Mouse (Mus musculus) induced T-regulatory cell, adult 2 months (primary cell): Measurements from ENCODE around the gene Kif23.

ENCODE experiments used
- DNase-seq: peaks from one replicate; pipeline ENCODE4 v3.0.0-alpha.2; 2012; ENCODE audit warnings: low read depth

Gene Kif23

DNA sequence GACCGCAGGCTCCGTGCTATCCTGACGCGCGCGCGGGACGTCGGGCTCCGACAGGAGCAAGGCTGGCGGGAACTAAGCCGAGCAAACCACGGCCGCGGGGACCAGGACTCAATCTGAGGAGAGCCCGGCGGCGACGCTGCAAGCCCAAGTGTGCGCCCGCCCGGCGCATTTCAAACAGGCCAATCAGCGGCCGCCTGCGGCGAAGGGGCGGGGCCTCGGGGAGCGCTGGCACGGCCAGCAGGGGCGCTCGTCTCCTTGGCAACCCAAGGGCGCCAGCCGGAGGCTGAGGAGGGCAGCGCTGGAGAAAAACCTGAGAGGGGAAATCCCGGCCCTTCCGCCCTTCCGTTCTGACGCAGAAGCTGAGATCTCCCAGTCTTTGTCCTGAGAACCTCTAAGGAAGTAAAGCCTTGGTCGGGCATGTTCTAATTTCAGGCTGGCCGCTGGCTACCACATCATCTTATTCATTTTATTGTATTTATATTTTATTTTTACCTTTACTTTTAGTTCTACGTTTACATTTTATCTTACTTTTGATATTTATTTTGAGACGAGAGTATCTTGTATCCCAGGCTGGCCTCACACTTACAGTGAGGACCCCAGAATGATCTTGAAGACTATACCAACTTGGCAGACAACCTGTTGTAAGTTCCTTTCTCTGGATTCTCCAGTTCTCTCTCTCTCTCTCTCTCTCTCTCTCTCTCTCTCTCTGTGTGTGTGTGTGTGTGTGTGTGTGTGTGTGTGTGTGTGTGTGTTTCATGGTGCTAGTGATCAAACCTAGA lies at the start of gene Kif23:
TSS of gene Kif23 (minus strand) at position 152 of the 779 bp plus-strand sequence.
- DNase-seq: peak; percentile 98

GRCm38 (mm10) chr9:61991158-61991557 lies 44.6 kb upstream of the Kif23 start:
- no peak for DNase-seq

GRCm38 (mm10) chr9:61990738-61991137 lies 44.2 kb upstream of the Kif23 start:
- no peak for DNase-seq

DNA sequence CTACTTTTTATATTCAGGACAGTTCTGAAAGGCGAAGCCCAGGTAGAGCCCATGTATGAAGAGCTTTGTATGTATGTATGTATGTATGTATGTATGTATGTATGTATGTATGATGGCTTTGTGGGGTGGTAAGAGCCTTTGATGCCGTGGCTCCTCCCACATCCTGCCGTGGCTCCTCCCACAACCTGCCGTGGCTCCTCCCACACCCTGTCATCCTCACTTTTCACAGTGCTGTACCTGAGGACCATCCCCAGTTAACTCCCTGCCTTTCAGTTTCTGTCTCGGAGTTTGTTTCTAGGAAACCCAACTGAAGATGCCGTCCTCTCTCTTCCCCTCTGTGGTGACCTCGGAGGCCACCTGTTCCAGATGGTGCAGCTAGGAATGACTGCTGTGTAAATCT lies 39.5 kb upstream of the Kif23 start:
- peak; percentile 80 for DNase-seq

DNA sequence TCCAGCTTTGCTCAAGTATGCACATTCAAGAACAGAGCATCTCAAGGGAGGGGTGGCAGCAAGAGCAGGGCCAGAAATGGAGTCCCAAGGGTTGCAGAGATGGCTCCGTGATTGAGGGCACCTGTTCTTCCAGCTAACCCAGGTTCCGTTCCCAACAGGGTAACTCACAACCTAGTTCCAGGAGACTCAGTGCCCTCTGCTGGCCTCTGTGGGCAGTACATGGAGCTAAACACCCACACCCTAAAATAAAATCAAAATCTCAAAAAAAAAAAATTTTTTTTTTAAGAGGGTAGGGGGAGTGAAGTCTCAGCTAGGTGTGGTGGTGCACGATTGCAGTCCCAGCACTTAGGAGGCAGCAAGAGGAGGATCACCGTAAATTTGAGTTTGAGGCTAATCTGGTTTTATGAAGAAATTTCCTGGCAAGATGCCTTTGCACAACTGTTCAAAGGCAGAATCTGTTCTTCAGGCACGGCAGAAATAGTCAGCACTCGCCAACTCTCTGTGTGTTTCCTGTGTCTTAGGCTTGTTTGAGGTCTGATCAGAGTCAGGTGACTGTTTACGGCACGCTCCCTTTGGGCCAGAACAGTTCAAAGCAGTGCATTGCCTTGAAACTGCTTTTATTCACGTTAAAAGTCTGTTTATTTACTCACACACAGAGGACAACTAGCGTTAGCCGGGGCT lies 38.7 kb upstream of the Kif23 start:
- peak; percentile 79 for DNase-seq

DNA sequence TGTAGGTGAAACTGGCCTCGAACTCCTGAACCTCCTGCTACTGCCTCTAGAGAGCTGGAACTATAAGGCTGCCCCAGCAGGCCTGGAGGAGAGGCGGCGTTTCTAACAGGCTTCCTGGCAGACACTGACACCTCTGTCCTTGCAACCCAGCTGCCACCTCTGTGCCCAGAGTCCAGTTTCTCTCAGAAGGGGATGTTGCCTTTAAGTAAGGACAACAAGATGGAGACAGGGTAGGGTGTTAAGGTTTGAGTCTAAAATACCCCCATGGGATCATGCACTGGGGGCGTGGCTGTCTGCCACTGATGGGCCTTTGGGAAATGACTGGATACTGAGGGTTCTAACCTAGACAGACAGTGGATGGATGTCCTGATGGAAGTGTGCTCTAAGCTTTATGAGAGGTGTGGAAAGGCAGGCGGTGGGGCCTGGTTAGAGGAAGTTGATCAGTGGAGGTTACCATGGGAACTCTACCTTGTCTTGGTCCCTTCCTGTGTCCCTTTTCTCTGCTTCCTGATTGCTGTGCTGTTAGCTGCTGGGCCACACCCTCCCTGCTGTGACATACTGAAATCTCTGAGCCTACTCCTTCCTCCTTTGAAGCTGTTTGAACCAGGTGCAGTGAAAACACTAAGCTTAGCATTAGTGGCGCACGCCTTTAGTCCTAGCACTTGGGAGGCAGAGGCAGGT lies 36.5 kb upstream of the Kif23 start:
- DNase-seq: peak; percentile 82

DNA sequence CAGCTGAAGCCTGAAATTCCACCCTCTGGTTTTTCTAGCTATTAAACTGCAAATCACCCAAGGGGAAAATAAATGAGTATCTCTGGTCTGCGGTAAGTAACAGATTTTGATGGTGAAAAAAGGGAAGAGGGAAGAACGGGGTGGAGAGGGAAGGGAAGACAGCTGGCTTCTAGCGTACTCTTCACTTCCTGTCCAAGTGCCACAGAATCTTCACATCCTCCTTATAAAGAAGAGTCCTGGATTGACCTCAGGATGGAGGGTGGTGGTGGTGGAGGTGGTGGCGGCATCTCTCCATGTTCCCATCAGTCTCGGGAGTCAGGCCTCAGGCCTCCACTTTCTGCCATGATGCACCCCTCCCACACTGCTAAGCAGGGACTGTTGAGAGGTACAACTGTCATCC lies 35.3 kb upstream of the Kif23 start:
- DNase-seq: no peak

- DNase-seq: peak; percentile 53
Measured at GRCm38 (mm10) chr9:61979983-61980382, 33.4 kb upstream of the Kif23 start.

- no peak for DNase-seq
Measured at GRCm38 (mm10) chr9:61977258-61977945, 30.8 kb upstream of the Kif23 start.

DNA sequence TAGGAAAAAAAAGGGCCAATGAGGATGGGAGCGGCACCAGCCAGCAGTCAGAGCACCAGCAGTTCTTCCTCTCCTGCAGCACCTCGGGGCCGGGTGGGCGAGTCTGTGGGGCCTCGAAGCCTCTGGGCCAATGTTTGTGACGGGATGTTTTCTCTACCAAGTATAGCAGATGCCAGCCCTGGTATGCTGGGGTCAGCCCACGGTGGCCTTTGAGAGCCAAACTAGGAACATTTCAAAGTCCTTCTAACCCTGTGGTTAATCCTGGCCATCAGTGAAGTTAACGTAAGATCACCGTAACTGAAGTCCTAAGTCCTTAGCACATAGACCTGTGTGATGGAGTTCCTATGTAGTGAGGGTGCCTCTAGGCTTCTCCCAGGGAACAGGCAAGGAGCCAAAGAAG lies 25.5 kb upstream of the Kif23 start:
- no peak for DNase-seq

DNA sequence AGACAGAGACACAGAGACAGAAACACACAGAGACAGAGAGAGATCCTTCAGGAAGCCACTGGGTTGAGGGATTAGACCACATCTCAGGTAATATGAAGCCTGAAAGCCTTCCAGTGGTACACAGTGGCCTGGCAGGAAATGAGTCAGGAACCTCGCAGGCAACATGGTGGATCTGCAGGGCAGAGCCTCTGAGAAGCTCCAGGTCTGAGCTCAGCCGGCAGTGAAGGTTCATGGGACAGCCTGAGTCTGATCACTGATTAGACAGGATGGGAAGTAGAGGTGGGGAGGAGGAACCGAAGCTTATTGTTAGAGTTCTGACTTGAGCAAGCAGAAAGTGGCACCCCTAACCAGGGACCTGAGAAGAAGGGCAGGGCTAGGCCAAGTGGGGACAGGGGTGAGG lies 24.5 kb upstream of the Kif23 start:
- DNase-seq: peak; percentile 25

- DNase-seq: no peak
Measured at GRCm38 (mm10) chr9:61967357-61967756, 20.8 kb upstream of the Kif23 start.

- DNase-seq: no peak
Measured at GRCm38 (mm10) chr9:61965987-61966386, 19.4 kb upstream of the Kif23 start.

DNA sequence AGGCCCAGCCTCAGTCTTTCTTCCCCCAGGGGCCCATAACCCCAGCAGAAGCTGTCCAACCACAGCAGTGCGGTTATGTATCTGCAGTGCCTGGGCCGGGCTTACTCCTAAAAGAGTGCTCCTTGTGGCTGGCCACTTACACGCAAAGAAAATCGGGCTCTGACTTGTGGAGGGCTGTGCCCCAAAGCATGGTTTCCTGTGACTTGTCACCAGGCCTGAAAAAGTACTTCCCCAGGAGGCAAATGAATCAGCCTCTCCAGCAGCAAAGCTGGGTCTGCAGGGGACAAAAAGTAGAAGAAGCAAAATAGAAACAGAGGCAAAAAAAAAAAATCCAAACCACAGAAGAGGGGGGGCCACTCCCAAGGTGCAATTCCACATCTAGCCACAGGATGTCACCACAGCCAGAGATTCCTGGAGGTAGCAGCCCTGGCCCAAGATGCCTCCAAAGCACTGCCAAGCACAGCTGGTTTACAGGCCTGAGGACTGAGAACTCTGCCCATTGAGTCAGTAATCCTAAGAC lies 18.9 kb upstream of the Kif23 start:
- DNase-seq: peak; percentile 92

DNA sequence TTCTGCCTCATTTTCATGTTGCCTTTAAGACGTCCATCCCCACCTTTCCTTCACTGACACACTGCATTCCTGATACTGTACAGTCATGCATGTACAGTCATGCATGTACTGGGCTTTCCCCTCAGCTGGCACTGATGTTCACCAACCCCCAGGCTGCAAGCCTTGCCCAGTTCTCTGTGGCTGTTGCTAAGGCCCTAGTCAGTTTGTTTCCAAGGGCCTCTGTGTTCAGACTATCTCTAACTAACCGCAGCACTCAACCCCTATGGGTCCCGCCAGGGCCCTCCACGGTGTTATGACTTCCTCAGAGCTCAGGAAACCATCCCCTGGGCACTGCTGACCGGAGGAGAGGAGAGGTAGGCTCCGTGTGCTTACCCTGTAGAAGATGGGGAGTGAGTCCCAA lies 16.8 kb upstream of the Kif23 start:
- peak; percentile 53 for DNase-seq

DNA sequence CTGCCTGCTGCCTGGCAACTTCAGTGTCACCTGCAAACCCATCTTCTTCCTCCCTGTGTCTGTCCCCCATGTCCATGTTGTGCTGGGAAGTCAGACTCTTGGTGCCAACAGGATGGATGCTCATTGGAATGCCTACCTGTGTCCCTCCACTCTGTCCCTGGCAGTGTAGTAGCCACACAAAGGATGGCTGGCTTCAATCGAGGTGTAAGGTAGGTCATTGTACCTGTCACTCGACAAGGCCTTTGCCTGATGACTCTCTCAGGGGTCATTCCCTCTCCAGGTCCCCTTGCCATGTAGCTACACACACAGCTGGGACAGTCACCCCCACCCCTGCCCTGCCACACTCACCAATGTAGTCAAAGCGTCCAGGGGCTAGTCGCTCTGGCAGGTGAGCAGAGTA lies 14.6 kb upstream of the Kif23 start:
- DNase-seq: no peak

GRCm38 (mm10) chr9:61960753-61961152 lies 14.2 kb upstream of the Kif23 start:
- DNase-seq: no peak

- no peak for DNase-seq
Measured at GRCm38 (mm10) chr9:61959921-61960569, 13.5 kb upstream of the Kif23 start.

DNA sequence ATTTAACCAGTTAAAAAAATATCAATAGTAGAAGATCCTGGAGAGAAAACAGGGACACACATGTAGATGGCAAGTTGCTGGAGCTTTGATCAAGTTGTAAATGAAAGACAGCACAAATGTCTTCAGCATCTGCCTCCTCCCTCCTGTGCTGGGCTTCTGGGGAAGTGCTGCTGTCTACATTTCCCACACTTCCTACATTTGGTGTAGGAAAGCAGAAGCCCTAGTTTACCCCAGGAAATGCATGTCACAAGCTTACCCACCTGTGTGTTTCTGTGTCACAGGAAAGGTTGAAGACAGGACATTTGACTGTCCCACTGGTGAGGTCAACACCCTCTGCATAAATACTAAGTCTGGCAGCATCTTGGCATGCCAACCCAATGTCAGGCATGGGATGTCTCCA lies 8.1 kb upstream of the Kif23 start:
- no peak for DNase-seq

DNA sequence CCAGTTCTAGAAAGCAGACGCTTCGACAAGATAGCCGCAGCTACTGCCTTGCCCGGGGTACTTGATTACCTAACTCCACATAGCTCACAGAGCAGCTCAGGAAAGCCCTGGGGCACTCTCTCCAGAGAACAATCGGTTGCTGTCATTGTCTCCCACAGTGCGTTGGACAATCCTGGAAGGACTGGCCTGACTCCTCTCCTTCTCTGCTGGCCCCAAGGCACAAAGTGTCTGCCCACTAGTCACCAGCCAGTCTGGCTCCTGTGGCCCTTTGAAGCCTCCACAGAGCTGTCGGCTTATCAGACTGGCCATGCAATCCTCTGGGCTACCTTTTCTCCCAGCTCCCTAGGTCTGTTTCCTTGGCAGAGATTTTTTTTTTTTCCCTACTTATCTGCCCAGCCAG lies 5.7 kb upstream of the Kif23 start:
- no peak for DNase-seq
